Mouse (Mus musculus) hindbrain, embryonic 12.5 days (tissue): ENCODE results near the gene Notch2. TPM values are rescaled to one million over a fixed set of nuclear protein-coding genes. Genes with fewer than 3 reads are reported as not detected.

Source experiments
- ATAC-seq: fragments of 200-750 bp; cut with Nextera tagmentation; 2 replicates; pipeline ENCODE4 v1.8.0; 2017; ENCODE audit warnings: moderate TSS enrichment; ENCODE audit not compliant: low FRiP score
- H3K27ac ChIP-seq: fragments of 300-500 bp; sonication (generic); 2 replicates; pipeline ENCODE4 v1.5.1; 2016; ENCODE audit warnings: mild to moderate bottlenecking
- H3K27me3 ChIP-seq: fragments of 300-500 bp; sonication (generic); 2 replicates; pipeline ENCODE4 v1.6.1; 2016; ENCODE audit warnings: mild to moderate bottlenecking
- H3K36me3 ChIP-seq: fragments of 300-500 bp; sonication (generic); 2 replicates; pipeline ENCODE4 v1.6.1; 2016; ENCODE audit warnings: mild to moderate bottlenecking
- H3K4me1 ChIP-seq: fragments of 300-500 bp; sonication (generic); 2 replicates; pipeline ENCODE4 v1.6.1; 2016
- H3K4me2 ChIP-seq: fragments of 300-500 bp; sonication (generic); replicated peaks from 2 replicates; pipeline ENCODE4 v1.6.1; 2016; ENCODE audit warnings: mild to moderate bottlenecking
- H3K4me3 ChIP-seq: fragments of 300-500 bp; sonication (generic); 2 replicates; pipeline ENCODE4 v1.5.1; 2016; ENCODE audit warnings: mild to moderate bottlenecking
- H3K9ac ChIP-seq: fragments of 300-500 bp; sonication (generic); 2 replicates; pipeline ENCODE4 v1.6.1; 2016; ENCODE audit warnings: mild to moderate bottlenecking, moderate library complexity
- H3K9me3 ChIP-seq: fragments of 300-500 bp; sonication (generic); replicated peaks from 2 replicates; pipeline ENCODE4 v1.6.1; 2016; ENCODE audit warnings: mild to moderate bottlenecking
- WGBS: fragments of 180-500 bp; shearing (Covaris S2); methylation state at CpG from one replicate; pipeline ENCODE4 v1.1.7; 2016; 5-methylcytosine and 5-hydroxymethylcytosine counted together
- polyA plus RNA-seq: library from polyadenylated mRNA; unstranded; fragments of >200 nt; fragmentation: Nextera tagmentation; extraction: Ambion mirVana; gene quantifications from 2 replicates; pipeline ENCODE4 v1.2.1, GENCODE M21; 2016

The Notch2 gene
- polyA plus RNA-seq, 1 experiment from 2014 or later, result 26.5 TPM

GRCm38 (mm10) chr3:98086441-98086840 is 73.1 kb downstream of the Notch2 start:
- H3K4me1 ChIP-seq, result peaks cover 26% of the 10 kb centered on the region
- 69% methylated on average over 4 of the region's 4 CpGs for WGBS
- H3K27me3 ChIP-seq, result no peaks in the 10 kb centered on the region
- H3K4me3 ChIP-seq, result no peak overlapping the region
- H3K9me3 ChIP-seq, result no peaks in the 10 kb centered on the region
- peaks cover 5% of the 10 kb centered on the region; the same call in 1 of the 2 replicates for H3K36me3 ChIP-seq
- 0 out of 2 replicates have a peak overlapping the region, but pooled peaks have one; percentile 35 for H3K27ac ChIP-seq
- H3K9ac ChIP-seq, result no peak overlapping the region
- no peak for ATAC-seq
- H3K4me2 ChIP-seq, result no peak overlapping the region

DNA sequence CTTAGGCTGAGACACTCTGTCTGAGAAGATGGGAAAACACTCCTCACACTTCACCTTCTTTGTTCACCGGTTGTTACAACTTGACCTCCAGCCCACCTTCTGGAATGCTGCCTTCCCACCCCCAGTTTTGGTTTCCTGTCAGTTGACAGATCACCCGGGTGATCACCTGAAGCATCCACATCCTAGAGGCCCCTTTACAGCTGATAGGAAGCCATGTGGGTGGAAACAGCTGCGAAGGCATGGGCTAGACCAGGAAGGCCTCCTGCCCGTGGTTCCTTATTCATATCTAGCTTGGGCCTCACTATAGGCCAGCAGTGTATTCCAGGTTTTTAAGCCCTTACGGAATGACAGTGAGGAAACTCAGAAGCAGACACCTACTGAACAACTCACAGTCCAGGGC is 73.5 kb downstream of the Notch2 start:
- ATAC-seq, result no peak
- no peaks in the 10 kb centered on the region for H3K27me3 ChIP-seq
- 65% methylated on average over 5 of the region's 5 CpGs for WGBS
- H3K4me3 ChIP-seq, result no peak overlapping the region
- peak overlapping the region; percentile 35 for H3K27ac ChIP-seq
- H3K9me3 ChIP-seq, result no peaks in the 10 kb centered on the region
- H3K4me1 ChIP-seq, result peaks cover 26% of the 10 kb centered on the region
- H3K9ac ChIP-seq, result no peak overlapping the region
- H3K36me3 ChIP-seq, result peaks cover 4% of the 10 kb centered on the region; the same call in 1 of the 2 replicates
- no peak overlapping the region for H3K4me2 ChIP-seq

GRCm38 (mm10) chr3:98087551-98087950 is 74.2 kb downstream of the Notch2 start:
- Histone ChIP-seq H3K4me1 (peaks cover 26% of the 10 kb centered on the region), H3K4me3 (no peak overlapping the region), H3K4me2 (no peak overlapping the region), H3K9ac (no peak overlapping the region), H3K36me3 (no peaks in the 10 kb centered on the region), H3K27me3 (no peaks in the 10 kb centered on the region), H3K9me3 (no peaks in the 10 kb centered on the region), H3K27ac (no peak overlapping the region)
- WGBS, result 94% methylated on average over 3 of the region's 3 CpGs
- ATAC-seq, result no peak

- Histone ChIP-seq H3K4me2 (no peak overlapping the region), H3K9me3 (no peaks in the 10 kb centered on the region), H3K27ac (no peak overlapping the region), H3K36me3 (no peaks in the 10 kb centered on the region), H3K4me1 (peaks cover 34% of the 10 kb centered on the region), H3K27me3 (no peaks in the 10 kb centered on the region), H3K9ac (no peak overlapping the region), H3K4me3 (no peak overlapping the region)
- ATAC-seq, result no peak
- 81% methylated on average over 5 of the region's 5 CpGs for WGBS
Observed at GRCm38 (mm10) chr3:98089702-98090101, 76.4 kb downstream of the Notch2 start.

DNA sequence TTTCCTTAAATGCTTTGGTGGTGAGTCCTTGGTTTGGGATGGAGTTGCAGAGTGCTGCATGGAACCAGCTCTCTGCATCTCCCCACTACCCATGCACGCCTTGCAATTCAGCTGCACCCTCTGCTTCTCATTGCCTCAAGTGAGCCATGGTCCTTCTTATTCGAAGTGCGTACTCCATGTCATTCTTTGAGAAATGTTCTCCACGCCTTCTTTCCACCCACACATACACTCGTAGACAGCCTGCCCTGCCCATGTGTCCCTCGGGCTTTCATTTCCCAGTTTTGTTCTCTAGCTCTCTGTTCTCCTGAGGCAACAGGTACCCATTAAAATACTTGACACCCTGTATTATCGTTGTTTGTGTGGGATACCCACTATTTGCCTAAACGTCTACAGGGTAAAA is 76.8 kb downstream of the Notch2 start:
- peaks cover 33% of the 10 kb centered on the region for H3K4me1 ChIP-seq
- H3K9me3 ChIP-seq, result no peaks in the 10 kb centered on the region
- 77% methylated on average over 8 of the region's 8 CpGs for WGBS
- H3K4me3 ChIP-seq, result no peak overlapping the region
- no peak for ATAC-seq
- no peak overlapping the region for H3K4me2 ChIP-seq
- no peaks in the 10 kb centered on the region for H3K27me3 ChIP-seq
- no peak overlapping the region for H3K27ac ChIP-seq
- H3K9ac ChIP-seq, result no peak overlapping the region
- no peaks in the 10 kb centered on the region for H3K36me3 ChIP-seq

GRCm38 (mm10) chr3:98092680-98093370 is 79.5 kb downstream of the Notch2 start:
- no peak overlapping the region for H3K4me2 ChIP-seq
- H3K4me1 ChIP-seq, result peaks cover 18% of the 10 kb centered on the region
- no peak overlapping the region for H3K27ac ChIP-seq
- H3K9me3 ChIP-seq, result no peaks in the 10 kb centered on the region
- WGBS, result 84% methylated on average over 10 of the region's 10 CpGs
- H3K27me3 ChIP-seq, result no peaks in the 10 kb centered on the region
- 0 out of 2 replicates have a peak, but pooled peaks cover 3% of the 10 kb centered on the region for H3K36me3 ChIP-seq
- H3K9ac ChIP-seq, result no peak overlapping the region
- no peak for ATAC-seq
- H3K4me3 ChIP-seq, result no peak overlapping the region

GRCm38 (mm10) chr3:98093954-98094353 is 80.6 kb downstream of the Notch2 start:
- Histone ChIP-seq H3K4me1 (peaks cover 18% of the 10 kb centered on the region), H3K4me3 (no peak overlapping the region), H3K9ac (no peak overlapping the region), H3K4me2 (no peak overlapping the region), H3K27me3 (no peaks in the 10 kb centered on the region), H3K27ac (no peak overlapping the region), H3K36me3 (peaks cover 9% of the 10 kb centered on the region; the same call in 1 of the 2 replicates), H3K9me3 (no peaks in the 10 kb centered on the region)
- WGBS, result 44% methylated on average over 5 of the region's 5 CpGs
- ATAC-seq, result 0 out of 2 replicates have a peak, but pooled peaks have one; percentile 19

DNA sequence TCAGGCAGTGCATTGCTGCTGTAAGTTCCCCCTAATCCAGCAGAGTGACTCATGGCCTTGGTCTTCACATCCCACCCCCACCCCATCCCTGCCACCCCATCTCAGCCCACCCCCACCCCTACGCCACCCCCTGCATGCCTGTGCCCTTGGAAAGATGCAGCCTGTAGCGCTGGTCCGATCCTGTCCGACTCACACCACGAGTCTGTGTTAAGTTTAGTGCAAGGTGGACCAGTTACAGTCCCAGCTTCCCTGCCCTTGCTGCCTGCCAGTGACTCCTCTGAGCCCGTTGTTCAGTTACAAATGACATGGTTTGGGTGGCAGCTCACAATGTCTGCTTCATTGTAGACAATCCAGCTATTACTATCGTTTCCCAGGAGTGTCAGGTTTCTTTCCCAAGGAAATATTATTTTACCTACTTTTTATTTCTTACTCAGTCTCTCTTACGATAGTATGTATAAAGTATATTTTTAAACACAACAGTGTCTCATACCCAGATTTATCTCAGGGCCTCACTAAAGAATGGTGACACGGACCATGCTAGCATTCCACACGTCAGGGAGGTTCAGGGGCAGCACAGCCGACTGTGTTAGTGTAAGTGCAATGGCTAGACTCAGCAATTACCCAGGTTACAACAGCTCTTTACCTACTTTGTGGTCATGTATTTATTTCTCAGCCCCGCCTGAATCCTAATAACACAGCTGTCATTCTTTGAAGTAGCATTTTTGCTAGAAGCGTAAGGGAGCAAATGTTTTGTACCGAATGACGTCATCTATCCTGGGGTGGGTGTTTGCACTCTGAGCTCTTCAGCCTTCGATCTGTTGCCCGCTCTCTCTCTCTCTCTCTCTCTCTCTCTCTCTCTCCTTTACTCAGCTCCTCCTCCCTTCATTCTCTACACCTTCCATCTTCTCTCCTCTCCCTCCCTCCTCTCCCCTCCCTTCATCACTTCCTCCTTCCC is 81.6 kb downstream of the Notch2 start:
- H3K9me3 ChIP-seq, result no peaks in the 10 kb centered on the region
- 0 out of 2 replicates have a peak overlapping the region, but pooled peaks have one; percentile 35 for H3K27ac ChIP-seq
- 81% methylated on average over 17 of the region's 17 CpGs for WGBS
- no peak overlapping the region for H3K4me2 ChIP-seq
- no peaks in the 10 kb centered on the region for H3K27me3 ChIP-seq
- no peak for ATAC-seq
- H3K9ac ChIP-seq, result no peak overlapping the region
- no peak overlapping the region for H3K4me3 ChIP-seq
- H3K36me3 ChIP-seq, result peaks cover 9% of the 10 kb centered on the region; the same call in 1 of the 2 replicates
- H3K4me1 ChIP-seq, result peaks cover 18% of the 10 kb centered on the region

- Histone ChIP-seq H3K27ac (no peak overlapping the region), H3K4me2 (no peak overlapping the region), H3K9me3 (no peaks in the 10 kb centered on the region), H3K4me1 (peaks cover 25% of the 10 kb centered on the region), H3K4me3 (no peak overlapping the region), H3K36me3 (peaks cover 29% of the 10 kb centered on the region), H3K27me3 (no peaks in the 10 kb centered on the region), H3K9ac (no peak overlapping the region)
- 91% methylated on average over 7 of the region's 7 CpGs for WGBS
- ATAC-seq, result no peak
Observed at GRCm38 (mm10) chr3:98096981-98097380, 83.7 kb downstream of the Notch2 start.

DNA sequence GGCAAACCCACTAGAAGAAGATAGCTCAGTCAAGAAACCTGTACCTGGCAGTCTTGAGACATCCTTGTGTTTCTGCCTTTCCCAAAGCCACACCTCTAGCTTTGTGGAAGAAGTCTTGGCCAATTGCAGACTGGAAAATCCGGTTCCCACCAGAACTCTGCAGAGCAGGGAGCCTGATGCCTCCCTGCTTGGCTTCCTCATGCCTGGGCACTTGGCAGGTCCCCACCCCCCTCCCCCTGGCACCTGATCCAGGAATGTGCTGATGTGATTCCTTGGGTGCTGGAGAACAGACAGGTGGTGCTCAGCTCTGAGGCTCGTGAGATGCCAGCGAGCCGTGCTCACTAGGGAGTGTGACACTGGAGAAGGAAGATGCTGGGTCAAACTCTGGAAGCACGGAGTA is 85.3 kb downstream of the Notch2 start:
- H3K9ac ChIP-seq, result no peak overlapping the region
- H3K36me3 ChIP-seq, result peaks cover 45% of the 10 kb centered on the region
- peaks cover 3% of the 10 kb centered on the region; the same call in 1 of the 2 replicates for H3K27me3 ChIP-seq
- H3K4me2 ChIP-seq, result no peak overlapping the region
- H3K4me3 ChIP-seq, result no peak overlapping the region
- no peak for ATAC-seq
- peaks cover 9% of the 10 kb centered on the region; the same call in 1 of the 2 replicates for H3K9me3 ChIP-seq
- H3K27ac ChIP-seq, result no peak overlapping the region
- H3K4me1 ChIP-seq, result peaks cover 21% of the 10 kb centered on the region
- 94% methylated on average over 5 of the region's 5 CpGs for WGBS

- Histone ChIP-seq H3K9ac (no peak overlapping the region), H3K4me2 (no peak overlapping the region), H3K27ac (no peak overlapping the region), H3K9me3 (peaks cover 9% of the 10 kb centered on the region; the same call in 1 of the 2 replicates), H3K4me1 (peaks cover 18% of the 10 kb centered on the region), H3K36me3 (peaks cover 46% of the 10 kb centered on the region), H3K27me3 (peaks cover 3% of the 10 kb centered on the region; the same call in 1 of the 2 replicates), H3K4me3 (no peak overlapping the region)
- 87% methylated on average over 10 of the region's 10 CpGs for WGBS
- no peak for ATAC-seq
Observed at GRCm38 (mm10) chr3:98099287-98099686, 86.0 kb downstream of the Notch2 start.

DNA sequence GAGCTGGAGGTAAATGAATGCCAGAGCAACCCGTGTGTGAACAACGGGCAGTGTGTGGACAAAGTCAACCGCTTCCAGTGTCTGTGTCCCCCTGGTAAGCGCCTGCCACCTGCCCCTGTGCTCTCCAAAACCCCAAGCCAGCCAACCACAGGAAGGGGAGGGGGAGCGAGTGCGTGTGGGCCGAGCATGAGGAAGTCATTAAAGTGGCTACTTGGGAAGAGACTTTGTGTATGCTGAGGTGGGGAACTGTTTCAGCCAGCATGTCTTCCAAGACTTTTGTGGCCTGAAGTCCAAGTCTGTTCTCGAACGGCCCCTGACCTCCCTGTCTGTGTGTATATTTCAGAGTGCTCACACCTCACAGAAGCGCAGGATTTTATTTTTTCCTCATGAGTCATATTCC is 88.2 kb downstream of the Notch2 start:
- Histone ChIP-seq H3K36me3 (peaks cover 49% of the 10 kb centered on the region), H3K27me3 (peaks cover 3% of the 10 kb centered on the region; the same call in 1 of the 2 replicates), H3K27ac (no peak overlapping the region), H3K9me3 (peaks cover 9% of the 10 kb centered on the region; the same call in 1 of the 2 replicates), H3K4me1 (peaks cover 30% of the 10 kb centered on the region), H3K4me2 (no peak overlapping the region), H3K9ac (no peak overlapping the region), H3K4me3 (no peak overlapping the region)
- 68% methylated on average over 10 of the region's 10 CpGs for WGBS
- no peak for ATAC-seq
